Comparison of ENCODE assay signal across 34 mouse cellular contexts in genomic region chr16:37580651-37581050, GRCm38 (mm10). TPM values are rescaled to one million over a fixed set of nuclear protein-coding genes. Genes with fewer than 3 reads are reported as not detected.
DNase-seq lines count a peak whose midpoint lies in the region; ATAC-seq lines count a peak whose summit lies in the region.
"Had no signal": no experiment of that assay in that cellular context is flagged by ENCODE, and none has a peak within 500 bp of the region (broad histone marks: within the 10 kb centered on the region; RNA-seq: fewer than 3 reads in every experiment).

No protein-coding gene starts in this region.

- DNase-seq in kidney, adult 9 months: peak; percentile 33
- no peak for DNase-seq in kidney, postnatal 14 days
- DNase-seq in midbrain, embryonic 14.5 days: no peak
- no peak for DNase-seq in T-cell, adult 2 months (ENCODE audit: low spot score)
- DNase-seq in urinary bladder, postnatal 25 days (ENCODE audit: low spot score): no peak
- DNase-seq: adrenal gland, adult 8-10 months; cerebellum, adult 11 months; cerebellum, adult 9-10 months; cerebellum, postnatal 36 days; forebrain, postnatal 0 days; heart, adult 2 months; lung, adult 2 months; lung, postnatal 10 days; right cerebral cortex, adult 18-20 months; spleen, adult 18-20 months; thymus, adult 18-20 months; thymus, postnatal 25 days had no signal

- H3K4me1 ChIP-seq in erythroblast, embryonic 14.5 days (ENCODE audit: control insufficient read depth): no peaks in the 10 kb centered on the region
- peaks cover 44% of the 10 kb centered on the region for H3K4me1 ChIP-seq in midbrain, embryonic 13.5 days (replicated peaks)
- peaks cover 33% of the 10 kb centered on the region for H3K4me1 ChIP-seq in midbrain, embryonic 14.5 days (ENCODE audit: control insufficient read depth, insufficient read depth, low read length)

- 0 out of 2 replicates have a peak overlapping the region, but pooled peaks have one; percentile 71 for H3K27ac ChIP-seq in midbrain, embryonic 13.5 days
- H3K27ac ChIP-seq in midbrain, embryonic 14.5 days (replicated peaks; ENCODE audit: low read depth, low read length): no peak overlapping the region
- H3K27ac ChIP-seq: heart, adult 2 months; hindbrain, embryonic 15.5 days; kidney, embryonic 15.5 days; layer of hippocampus, adult 2 months; left cerebral cortex, adult 2 months; limb, embryonic 12.5 days; macrophage had no signal

- H3K9me3 ChIP-seq in erythroblast, embryonic 14.5 days (ENCODE audit: control insufficient read depth, low read length): no peaks in the 10 kb centered on the region
- no peaks in the 10 kb centered on the region for H3K9me3 ChIP-seq in midbrain, embryonic 13.5 days
- H3K9me3 ChIP-seq in midbrain, embryonic 14.5 days (ENCODE audit: control insufficient read depth, low read length): no peaks in the 10 kb centered on the region
- H3K9me3 ChIP-seq: heart, embryonic 12.5 days; hindbrain, embryonic 15.5 days; kidney, embryonic 15.5 days; limb, embryonic 12.5 days had no signal

- 89% methylated on average over 4 of the region's 4 CpGs for WGBS in midbrain, embryonic 13.5 days
- WGBS in midbrain, embryonic 14.5 days: 88% methylated on average over 4 of the region's 4 CpGs

- H3K27me3 ChIP-seq in erythroblast, embryonic 14.5 days (ENCODE audit: control insufficient read depth): peaks cover 7% of the 10 kb centered on the region
- no peaks in the 10 kb centered on the region for H3K27me3 ChIP-seq in midbrain, embryonic 13.5 days
- H3K27me3 ChIP-seq in midbrain, embryonic 14.5 days (ENCODE audit: control insufficient read depth, insufficient read depth, low read length): no peaks in the 10 kb centered on the region
- H3K27me3 ChIP-seq: CH12.LX; heart, embryonic 12.5 days; hindbrain, embryonic 15.5 days; kidney, embryonic 15.5 days; limb, embryonic 12.5 days had no signal

- peak overlapping the region; percentile 40 for H3K4me3 ChIP-seq in erythroblast, embryonic 14.5 days (replicated peaks)
- no peak overlapping the region for H3K4me3 ChIP-seq in midbrain, embryonic 13.5 days (replicated peaks)
- no peak overlapping the region for H3K4me3 ChIP-seq in midbrain, embryonic 14.5 days (replicated peaks; ENCODE audit: low read depth, low read length)
- H3K4me3 ChIP-seq: heart, adult 2 months; heart, embryonic 12.5 days; hindbrain, embryonic 15.5 days; kidney, embryonic 15.5 days; layer of hippocampus, adult 2 months; left cerebral cortex, adult 2 months; limb, embryonic 12.5 days had no signal

- H3K36me3 ChIP-seq in erythroblast, embryonic 14.5 days (ENCODE audit: control insufficient read depth): no peaks in the 10 kb centered on the region
- H3K36me3 ChIP-seq in midbrain, embryonic 13.5 days: no peaks in the 10 kb centered on the region
- H3K36me3 ChIP-seq in midbrain, embryonic 14.5 days (ENCODE audit: control insufficient read depth, insufficient read depth, low read length): no peaks in the 10 kb centered on the region
- H3K36me3 ChIP-seq: heart, embryonic 12.5 days; hindbrain, embryonic 15.5 days; kidney, embryonic 15.5 days; limb, embryonic 12.5 days had no signal

- no peak for ATAC-seq in erythroblast, adult 5-6 weeks (replicated peaks; ENCODE audit: low FRiP score, poor library complexity, severe bottlenecking)
- no peak for ATAC-seq in midbrain, embryonic 13.5 days
- no peak for ATAC-seq in midbrain, embryonic 14.5 days (ENCODE audit: low FRiP score, low TSS enrichment)
- ATAC-seq: forebrain, postnatal 0 days had no signal

- H3K4me2 ChIP-seq in midbrain, embryonic 13.5 days (replicated peaks): no peak overlapping the region
- H3K4me2 ChIP-seq in midbrain, embryonic 14.5 days (ENCODE audit: low read length): no peak overlapping the region
- H3K4me2 ChIP-seq: heart, embryonic 12.5 days; hindbrain, embryonic 15.5 days; kidney, embryonic 15.5 days; limb, embryonic 12.5 days had no signal

- no peak overlapping the region for H3K9ac ChIP-seq in midbrain, embryonic 13.5 days (replicated peaks)
- H3K9ac ChIP-seq in midbrain, embryonic 14.5 days (replicated peaks; ENCODE audit: low read length): no peak overlapping the region
- H3K9ac ChIP-seq: forebrain, postnatal 0 days; heart, embryonic 12.5 days; hindbrain, embryonic 15.5 days; kidney, embryonic 15.5 days; limb, embryonic 12.5 days had no signal

RNA-seq across cellular contexts. Expression of gene Hgd, which starts 0.7 kb away (rescaled TPM):
- polyA plus RNA-seq in erythroblast, embryonic 14.5 days (2012): 0.05 TPM in 1 of 2 replicates, not detected in the other
- total RNA-seq in erythroblast, adult 5-6 weeks (2015; ENCODE audit: low replicate concordance): not detected in 2 replicates
- total RNA-seq in erythroblast, adult 5-6 weeks (2017; ENCODE audit: low replicate concordance): not detected in 2 replicates
- polyA plus RNA-seq in midbrain, embryonic 13.5 days (2015; fragmentation: Nextera tagmentation; extraction: Ambion mirVana): 0.17 TPM in 1 of 2 replicates, not detected in the other
- polyA plus RNA-seq in midbrain, embryonic 14.5 days (2014; fragmentation: Nextera tagmentation; extraction: Ambion mirVana): 0.13 TPM in 1 of 2 replicates, not detected in the other
- total RNA-seq: CH12.LX; forebrain, postnatal 0 days; heart, adult 2 months; hematopoietic stem cell, adult 5-6 weeks; layer of hippocampus, adult 2 months; layer of hippocampus, postnatal 14 days; left cerebral cortex, postnatal 25 days; megakaryocyte-erythroid progenitor cell, adult 5-6 weeks; neutrophil, adult 5-6 weeks had no signal
- polyA plus RNA-seq: embryonic facial prominence, embryonic 11.5 days; forebrain, postnatal 0 days; macrophage had no signal

RNA-seq across cellular contexts. Expression of gene Rabl3, which starts 41.0 kb away (rescaled TPM):
- polyA plus RNA-seq in erythroblast, embryonic 14.5 days (2012): 0.04 and 0.05 TPM in 2 replicates
- 4.4 and 5.4 TPM in 2 replicates for total RNA-seq in erythroblast, adult 5-6 weeks (2015; ENCODE audit: low replicate concordance)
- total RNA-seq in erythroblast, adult 5-6 weeks (2017; ENCODE audit: low replicate concordance): 1.5 and 2.0 TPM in 2 replicates
- polyA plus RNA-seq in midbrain, embryonic 13.5 days (2015; fragmentation: Nextera tagmentation; extraction: Ambion mirVana): 25.3 and 29.8 TPM in 2 replicates
- 20.5 and 26.3 TPM in 2 replicates for polyA plus RNA-seq in midbrain, embryonic 14.5 days (2014; fragmentation: Nextera tagmentation; extraction: Ambion mirVana)

RNA-seq across cellular contexts. Expression of gene Gtf2e1, which starts 41.1 kb away (rescaled TPM):
- 0.07 TPM in 2 replicates for polyA plus RNA-seq in erythroblast, embryonic 14.5 days (2012)
- 3.1 and 6.1 TPM in 2 replicates for total RNA-seq in erythroblast, adult 5-6 weeks (2015; ENCODE audit: low replicate concordance)
- 2.8 and 3.8 TPM in 2 replicates for total RNA-seq in erythroblast, adult 5-6 weeks (2017; ENCODE audit: low replicate concordance)
- polyA plus RNA-seq in midbrain, embryonic 13.5 days (2015; fragmentation: Nextera tagmentation; extraction: Ambion mirVana): 40.2 and 40.8 TPM in 2 replicates
- 29.8 and 41.5 TPM in 2 replicates for polyA plus RNA-seq in midbrain, embryonic 14.5 days (2014; fragmentation: Nextera tagmentation; extraction: Ambion mirVana)

Comparison
In these comparisons a context has a peak if more than half of its experiments do, and no peak if none do; other contexts are left out.
1. RNA of gene Rabl3, which starts 41.0 kb away (polyA plus RNA-seq): 20.5 to 26.3 TPM in midbrain, embryonic 14.5 days and 25.3 to 29.8 TPM in midbrain, embryonic 13.5 days; 0.04 to 0.05 TPM in erythroblast, embryonic 14.5 days; every median in the first group is over 10 times any median in the second.
2. RNA of gene Gtf2e1, which starts 41.1 kb away (polyA plus RNA-seq): 29.8 to 41.5 TPM in midbrain, embryonic 14.5 days and 40.2 to 40.8 TPM in midbrain, embryonic 13.5 days; 0.07 TPM in erythroblast, embryonic 14.5 days; every median in the first group is over 10 times any median in the second.